Mouse (Mus musculus) myocyte (in vitro differentiated cells): ENCODE measurements around the gene Fos. TPM values are rescaled to one million over a fixed set of nuclear protein-coding genes. Genes with fewer than 3 reads are reported as not detected.

Source experiments
- H3K27me3 ChIP-seq: one replicate; pipeline ENCODE4 v1.6.1; 2011; ENCODE audit not compliant: control insufficient read depth, insufficient read depth, insufficient read length
- H3K36me3 ChIP-seq: one replicate; pipeline ENCODE4 v1.6.1; 2011; ENCODE audit not compliant: control insufficient read depth, insufficient read depth
- H3K4me2 ChIP-seq: one replicate; pipeline ENCODE4 v1.6.1; 2011; ENCODE audit warnings: low read depth, control low read depth
- H3K4me3 ChIP-seq: one replicate; pipeline ENCODE4 v1.5.1; 2011; ENCODE audit warnings: mild to moderate bottlenecking, control low read depth, moderate library complexity
- H3K79me2 ChIP-seq: one replicate; pipeline ENCODE4 v1.6.1; 2011; ENCODE audit not compliant: control insufficient read depth, insufficient read depth
- H3ac ChIP-seq: one replicate; pipeline ENCODE4 v1.6.1; 2011; ENCODE audit not compliant: control insufficient read depth, insufficient read length
- CEBPB ChIP-seq: IDR thresholded peaks from 2 replicates; pipeline ENCODE4 v1.6.1; 2011; ENCODE audit warnings: mild to moderate bottlenecking, moderate library complexity; ENCODE audit not compliant: poor library complexity, insufficient read depth, severe bottlenecking
- E2F4 ChIP-seq: IDR thresholded peaks from one replicate; pipeline ENCODE4 v1.6.1; 2011; ENCODE audit warnings: mild to moderate bottlenecking, control low read depth, moderate library complexity; ENCODE audit not compliant: insufficient read depth
- MAX ChIP-seq: IDR thresholded peaks from one replicate; pipeline ENCODE4 v1.6.1; 2011; ENCODE audit warnings: low read depth, mild to moderate bottlenecking, control low read depth
- MYOD1 ChIP-seq, 3 experiments: IDR thresholded peaks; one replicate each; pipeline ENCODE4 v1.6.1; 2011; ENCODE audit warnings: control low read depth in 2 of 3, low read depth in 2 of 3, mild to moderate bottlenecking in 2 of 3, moderate library complexity in 1 of 3; ENCODE audit not compliant: insufficient read length in 2 of 3, control insufficient read depth in 1 of 3
- MYOG ChIP-seq, 3 experiments: IDR thresholded peaks; one replicate each; pipeline ENCODE4 v1.6.1; 2011; ENCODE audit warnings: control low read depth in 2 of 3, low read depth in 2 of 3, mild to moderate bottlenecking in 2 of 3; ENCODE audit not compliant: insufficient read length in 2 of 3, control insufficient read depth in 1 of 3, insufficient read depth in 1 of 3
- POLR2A ChIP-seq: IDR thresholded peaks from one replicate; pipeline ENCODE4 v1.6.1; 2011; ENCODE audit warnings: low read depth, mild to moderate bottlenecking, control low read depth, moderate library complexity; ENCODE audit not compliant: insufficient read length
- POLR2AphosphoS2 ChIP-seq: IDR thresholded peaks from one replicate; pipeline ENCODE4 v1.6.1; 2011; ENCODE audit warnings: low read depth, control low read depth; ENCODE audit not compliant: insufficient read length
- REST ChIP-seq: IDR thresholded peaks from one replicate; pipeline ENCODE4 v1.6.1; 2011; ENCODE audit warnings: mild to moderate bottlenecking, control low read depth, moderate library complexity; ENCODE audit not compliant: insufficient read depth, insufficient read length
- SRF ChIP-seq: IDR thresholded peaks from one replicate; pipeline ENCODE4 v1.6.1; 2011; ENCODE audit warnings: low read depth; ENCODE audit not compliant: control insufficient read depth, insufficient read length
- TCF12 ChIP-seq: IDR thresholded peaks from one replicate; pipeline ENCODE4 v1.6.1; 2011; ENCODE audit warnings: mild to moderate bottlenecking, control low read depth; ENCODE audit not compliant: poor library complexity, insufficient read depth, severe bottlenecking
- TCF3 ChIP-seq: IDR thresholded peaks from one replicate; pipeline ENCODE4 v1.6.1; 2011; ENCODE audit warnings: low read depth, control low read depth; ENCODE audit not compliant: insufficient read length
- USF1 ChIP-seq: IDR thresholded peaks from one replicate; pipeline ENCODE4 v1.6.1; 2011; ENCODE audit warnings: low read depth, mild to moderate bottlenecking, control low read depth, moderate library complexity
- polyA plus RNA-seq: library from polyadenylated mRNA; unstranded; fragments of >200 nt; fragmentation: generic; extraction: Trizol; gene quantifications from one replicate; pipeline ENCODE4 v1.2.1, GENCODE M21; 2012; ENCODE audit warnings: missing spikeins

Gene Fos
- polyA plus RNA-seq, 1 experiment, result 3.1 TPM

DNA sequence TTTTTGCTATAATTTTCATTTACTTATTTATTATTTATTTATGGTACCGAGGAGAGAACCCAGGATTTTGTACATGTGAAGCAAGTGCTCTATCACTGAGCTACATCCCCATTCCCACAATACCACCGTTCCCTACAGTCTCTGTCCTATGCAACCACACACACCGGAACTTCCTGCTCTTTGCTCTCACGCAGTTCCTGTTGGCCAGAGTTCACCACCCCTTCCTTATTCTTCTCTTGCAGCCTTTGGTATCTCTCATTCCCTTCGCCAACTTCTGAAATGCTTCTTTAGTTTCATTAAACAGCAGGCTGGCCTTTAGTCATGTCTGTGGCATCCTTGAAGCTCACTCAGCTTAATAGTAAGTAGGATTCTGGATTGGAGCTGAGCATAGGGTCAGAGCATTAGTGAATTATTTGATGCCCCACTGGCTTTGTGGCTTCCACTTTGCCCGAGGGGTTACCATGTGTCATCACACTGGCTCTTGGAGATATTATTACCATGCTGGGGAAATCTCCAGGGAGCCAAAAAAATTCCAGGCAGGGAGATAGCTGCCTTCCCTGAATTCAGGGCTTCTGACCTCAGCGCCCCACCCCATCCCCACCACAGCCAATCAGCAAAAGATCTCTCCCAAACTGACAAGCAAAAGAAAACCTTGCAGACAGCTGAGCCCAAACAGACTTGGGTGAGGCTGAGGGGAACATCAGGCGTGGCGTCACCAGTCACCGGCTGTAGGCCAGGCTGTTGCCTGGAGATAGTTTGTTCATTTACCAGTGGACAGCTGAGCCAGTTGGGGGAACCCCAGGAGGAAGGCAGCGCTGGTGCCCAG, 23.8 kb downstream of the Fos start:
- Histone ChIP-seq H3K4me2 (peak overlapping the region; percentile 74), H3ac (no peak overlapping the region), H3K4me3 (peak overlapping the region; percentile 4), H3K79me2 (no peaks in the 10 kb centered on the region), H3K36me3 (no peaks in the 10 kb centered on the region), H3K27me3 (no peaks in the 10 kb centered on the region)
- TF ChIP-seq MAX (no peak), E2F4 (no peak), POLR2AphosphoS2 (no peak), REST (no peak), TCF12 (peak; percentile 45), MYOG (IDR thresholded peaks at IDR 0.05; ENCODE audit: control insufficient read depth in 1 of 3, insufficient read depth in 1 of 3, insufficient read length in 2 of 3, low read depth in 2 of 3) (peak; percentile 76 to 97 (median 82)), CEBPB (0 out of 2 replicates have a peak, but pooled peaks have one; percentile 17), USF1 (no peak), MYOD1 (IDR thresholded peaks at IDR 0.05; ENCODE audit: control insufficient read depth in 1 of 3, insufficient read length in 2 of 3, low read depth in 2 of 3) (peak; percentile 62 to 93 (median 86)), POLR2A (peak; percentile 57), SRF (no peak), TCF3 (peak; percentile 50)

DNA sequence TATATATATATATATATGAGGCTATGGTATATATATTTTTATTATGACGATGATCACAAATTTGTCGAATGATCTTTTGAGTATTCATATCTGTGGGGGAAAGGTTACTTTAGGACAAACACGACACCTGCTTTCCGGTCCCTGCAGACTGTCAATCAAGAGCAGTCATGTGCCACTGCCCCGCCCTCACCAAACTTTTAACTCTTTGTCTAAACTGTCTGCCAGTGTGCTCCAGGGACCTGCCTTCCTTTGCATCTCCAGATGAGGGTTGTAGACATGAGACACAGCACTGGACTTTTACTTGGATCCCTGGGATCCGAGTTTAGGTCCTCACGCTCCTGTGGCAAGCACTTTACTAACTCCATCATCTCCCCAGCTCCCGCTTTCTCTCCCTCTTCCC, 25.3 kb downstream of the Fos start:
- H3K4me2 ChIP-seq, result peak overlapping the region; percentile 31
- no peak overlapping the region for H3ac ChIP-seq
- H3K36me3 ChIP-seq, result no peaks in the 10 kb centered on the region
- TF ChIP-seq USF1 (peak; percentile 24), MYOD1 (IDR thresholded peaks at IDR 0.05; ENCODE audit: control insufficient read depth in 1 of 3, insufficient read length in 2 of 3, low read depth in 2 of 3) (peak in 1 of 3 experiments; percentile 71), CEBPB (no peak), MYOG (IDR thresholded peaks at IDR 0.05; ENCODE audit: control insufficient read depth in 1 of 3, insufficient read depth in 1 of 3, insufficient read length in 2 of 3, low read depth in 2 of 3) (no peak), TCF12 (no peak)
- H3K27me3 ChIP-seq, result no peaks in the 10 kb centered on the region
- H3K4me3 ChIP-seq, result no peak overlapping the region
- H3K79me2 ChIP-seq, result no peaks in the 10 kb centered on the region

DNA sequence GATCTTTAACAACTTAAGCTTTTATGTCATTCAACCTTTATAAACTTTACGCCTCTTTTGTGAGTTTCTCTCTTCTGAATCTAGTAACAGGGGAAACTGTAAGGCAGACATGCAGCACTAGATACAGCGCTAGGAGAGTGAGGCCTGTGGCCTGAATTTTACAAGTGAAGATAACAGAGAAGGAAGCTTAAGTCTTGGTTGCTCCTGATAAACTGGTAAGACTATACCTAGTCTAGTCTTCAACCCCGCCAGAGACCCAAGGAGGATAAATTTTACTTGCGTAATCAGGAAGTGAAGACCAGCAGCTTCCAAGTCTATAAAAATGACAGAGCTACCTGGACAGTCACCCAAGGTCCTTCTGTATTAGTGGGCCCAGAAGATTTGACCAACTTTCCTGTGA, 29.0 kb downstream of the Fos start:
- H3K79me2 ChIP-seq, result no peaks in the 10 kb centered on the region
- no peak overlapping the region for H3K4me2 ChIP-seq
- no peaks in the 10 kb centered on the region for H3K36me3 ChIP-seq
- H3ac ChIP-seq, result no peak overlapping the region
- TF ChIP-seq E2F4 (no peak), REST (no peak), MYOG (IDR thresholded peaks at IDR 0.05; ENCODE audit: control insufficient read depth in 1 of 3, insufficient read depth in 1 of 3, insufficient read length in 2 of 3, low read depth in 2 of 3) (no peak), POLR2A (no peak), SRF (no peak), POLR2AphosphoS2 (no peak), TCF3 (no peak), MAX (no peak), MYOD1 (IDR thresholded peaks at IDR 0.05; ENCODE audit: control insufficient read depth in 1 of 3, insufficient read length in 2 of 3, low read depth in 2 of 3) (no peak), TCF12 (no peak), USF1 (no peak), CEBPB (no peak)
- H3K4me3 ChIP-seq, result no peak overlapping the region
- H3K27me3 ChIP-seq, result no peaks in the 10 kb centered on the region

DNA sequence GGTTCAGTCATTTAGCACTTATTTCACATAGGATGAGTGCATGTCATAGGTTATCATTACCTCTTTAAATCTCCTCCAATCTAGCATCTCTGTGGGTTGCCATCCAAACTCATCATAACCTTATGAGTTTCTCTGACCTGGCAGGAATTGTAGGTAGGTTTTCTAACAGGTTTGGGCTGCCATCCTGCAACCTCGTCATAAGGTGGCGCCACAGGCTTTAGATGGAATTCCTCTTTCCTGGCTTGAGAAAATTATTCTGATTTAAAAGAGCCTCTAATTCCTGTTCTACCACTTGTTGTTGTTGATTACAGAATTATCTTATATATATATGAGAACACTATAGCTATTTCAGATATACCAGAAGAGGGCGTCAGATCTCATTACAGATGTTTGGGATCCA, 34.5 kb downstream of the Fos start:
- no peaks in the 10 kb centered on the region for H3K36me3 ChIP-seq
- no peak overlapping the region for H3K4me3 ChIP-seq
- no peak overlapping the region for H3ac ChIP-seq
- H3K79me2 ChIP-seq, result no peaks in the 10 kb centered on the region
- H3K27me3 ChIP-seq, result no peaks in the 10 kb centered on the region
- TF ChIP-seq MYOD1 (IDR thresholded peaks at IDR 0.05; ENCODE audit: control insufficient read depth in 1 of 3, insufficient read length in 2 of 3, low read depth in 2 of 3) (no peak), CEBPB (no peak), E2F4 (no peak), TCF12 (no peak), TCF3 (no peak), POLR2AphosphoS2 (no peak), MYOG (IDR thresholded peaks at IDR 0.05; ENCODE audit: control insufficient read depth in 1 of 3, insufficient read depth in 1 of 3, insufficient read length in 2 of 3, low read depth in 2 of 3) (no peak), POLR2A (no peak), REST (no peak), MAX (no peak), SRF (no peak), USF1 (no peak)
- H3K4me2 ChIP-seq, result no peak overlapping the region

DNA sequence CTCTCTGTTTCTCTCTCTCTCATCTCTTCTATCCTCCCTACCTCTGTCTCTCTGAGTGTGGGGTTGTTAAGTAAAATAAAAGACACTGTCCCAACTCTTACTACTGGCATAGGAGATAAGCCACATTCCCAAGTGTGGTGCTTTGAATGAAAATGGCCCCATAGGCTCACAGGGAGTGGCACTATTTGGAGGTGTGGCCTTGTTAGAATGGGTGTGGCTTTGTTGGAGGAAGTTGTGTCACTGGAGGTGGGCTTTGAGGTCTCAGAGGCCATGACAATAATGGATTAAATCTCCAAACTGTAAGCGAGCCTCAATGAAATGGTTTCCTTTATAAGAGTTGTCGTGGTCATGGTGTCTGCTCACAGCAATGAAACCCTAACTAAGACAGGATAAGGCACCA, 36.3 kb downstream of the Fos start:
- Histone ChIP-seq H3K4me2 (no peak overlapping the region), H3K79me2 (no peaks in the 10 kb centered on the region), H3K4me3 (no peak overlapping the region), H3K36me3 (no peaks in the 10 kb centered on the region), H3K27me3 (no peaks in the 10 kb centered on the region), H3ac (no peak overlapping the region)
- TF ChIP-seq MAX (no peak), REST (no peak), POLR2AphosphoS2 (no peak), USF1 (no peak), MYOG (IDR thresholded peaks at IDR 0.05; ENCODE audit: control insufficient read depth in 1 of 3, insufficient read depth in 1 of 3, insufficient read length in 2 of 3, low read depth in 2 of 3) (no peak)
